Mouse (Mus musculus) lung, adult 2 months (tissue): ENCODE results near the gene Fbf1. TPM values are rescaled to one million over a fixed set of nuclear protein-coding genes. Genes with fewer than 3 reads are reported as not detected.
"Not testable (repeated sequence)": the region's sequence is repeated elsewhere in the genome, so short reads cannot be mapped to it uniquely, and the experiment has no call there.

Source experiments
- DNase-seq: peaks from one replicate; pipeline ENCODE4 v3.0.0; 2022
- H3K4me1 ChIP-seq: fragments of 200-500 bp; 2 replicates; pipeline ENCODE4 v1.6.1; 2011; ENCODE audit warnings: low read length; ENCODE audit not compliant: control insufficient read depth, insufficient read depth
- H3K4me3 ChIP-seq: fragments of 200-500 bp; replicated peaks from 2 replicates; pipeline ENCODE3; 2011; ENCODE audit warnings: low read depth, mild to moderate bottlenecking, control low read depth, low read length; ENCODE audit errors: extremely low read depth
- CTCF ChIP-seq: fragments of 200-500 bp; IDR thresholded peaks from 2 replicates; pipeline ENCODE4 v1.5.1; 2011; ENCODE audit warnings: mild to moderate bottlenecking, low read length, control low read depth; ENCODE audit not compliant: insufficient read depth
- POLR2A ChIP-seq: fragments of 200-500 bp; IDR thresholded peaks from 2 replicates; pipeline ENCODE4 v1.6.1; 2011; ENCODE audit warnings: low read depth, mild to moderate bottlenecking, control low read depth, low read length, borderline replicate concordance; ENCODE audit errors: extremely low read depth
- WGBS: fragments of 180-500 bp; shearing (Covaris S2); methylation state at CpG from one replicate; pipeline ENCODE4 v1.1.7; 2018; 5-methylcytosine and 5-hydroxymethylcytosine counted together
- polyA plus RNA-seq: library from polyadenylated mRNA; depleted of rRNA; stranded (reverse); fragments of >200 nt; gene quantifications from 2 replicates; pipeline ENCODE4 v1.2.3, GENCODE M21; 2012; rRNA removed

Fbf1 gene
- polyA plus RNA-seq, 1 experiment = 35.5 TPM

DNA sequence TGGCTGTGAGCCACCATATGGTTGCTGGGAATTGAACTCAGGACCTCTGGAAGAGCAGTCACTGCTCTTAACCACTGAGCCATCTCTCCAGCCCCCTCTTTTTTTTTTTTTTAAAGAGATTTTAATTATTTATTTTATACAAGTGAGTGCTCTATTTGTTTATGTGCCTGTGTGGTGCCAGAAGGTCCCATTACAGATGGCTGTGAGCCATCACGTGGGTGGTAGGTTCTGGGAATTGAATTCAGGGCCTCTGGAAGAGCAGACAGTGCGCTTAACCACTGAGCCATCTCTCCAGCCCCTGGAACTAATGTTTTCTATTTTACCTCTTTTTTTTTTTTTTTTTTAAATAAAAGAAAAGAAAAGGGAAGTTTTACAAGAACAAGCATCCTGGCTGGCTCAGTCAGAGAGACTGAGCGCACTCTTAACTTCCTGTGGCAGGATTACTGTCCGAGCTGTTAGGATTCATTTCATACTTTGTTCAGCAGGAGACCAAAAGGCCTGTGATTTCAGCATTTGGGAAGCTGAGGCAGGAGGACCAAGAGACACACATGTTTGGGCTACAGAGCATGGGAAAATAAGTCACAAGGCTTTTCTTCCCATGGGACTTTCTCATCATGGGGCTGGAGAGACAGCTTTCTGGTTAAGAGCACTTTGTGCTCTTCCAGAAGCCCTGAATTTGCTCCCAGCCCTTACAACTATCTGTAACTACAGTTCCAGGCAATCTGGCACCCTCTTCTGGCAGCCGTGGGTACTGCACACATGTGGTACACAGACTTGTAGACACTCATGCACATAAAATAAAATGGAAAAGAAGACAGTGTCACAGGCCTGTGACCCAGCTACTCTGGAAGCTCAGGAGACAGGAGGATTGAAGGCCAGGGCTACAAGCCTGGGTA is 71.5 kb downstream of the Fbf1 start:
- TF ChIP-seq CTCF = peak; percentile 54
- TF ChIP-seq POLR2A = no peak
- no peak overlapping the region for H3K4me3 ChIP-seq
- DNase-seq = peak; percentile 7
- WGBS = 75% methylated on average over 5 of the region's 5 CpGs
- H3K4me1 ChIP-seq = peaks cover 21% of the 10 kb centered on the region

DNA sequence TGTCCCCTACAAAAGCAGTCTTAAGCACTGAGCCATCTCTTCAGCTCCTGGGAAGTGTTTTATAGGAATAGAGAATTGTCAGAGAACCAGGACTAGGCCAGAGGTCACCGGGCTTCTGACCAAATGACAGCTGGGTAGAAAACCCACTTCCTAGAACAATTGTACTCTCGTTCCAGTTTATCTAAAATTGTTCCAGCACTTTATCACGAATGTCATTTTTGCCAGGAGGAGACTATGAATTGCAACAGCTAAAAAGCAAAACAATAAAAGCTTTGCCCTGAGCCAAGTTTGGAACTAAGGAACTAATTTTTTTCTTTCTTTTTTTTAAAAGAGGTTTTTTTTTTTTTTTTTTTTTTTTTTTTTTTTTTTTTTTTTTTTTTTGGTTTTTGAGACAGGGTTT is 72.4 kb downstream of the Fbf1 start:
- TF ChIP-seq POLR2A = no peak
- TF ChIP-seq CTCF = no peak
- Histone ChIP-seq H3K4me1 (peaks cover 16% of the 10 kb centered on the region), H3K4me3 (no peak overlapping the region)
- no peak for DNase-seq
- whole genome bisulfite sequencing = 32% methylated on average over 3 of the region's 3 CpGs

DNA sequence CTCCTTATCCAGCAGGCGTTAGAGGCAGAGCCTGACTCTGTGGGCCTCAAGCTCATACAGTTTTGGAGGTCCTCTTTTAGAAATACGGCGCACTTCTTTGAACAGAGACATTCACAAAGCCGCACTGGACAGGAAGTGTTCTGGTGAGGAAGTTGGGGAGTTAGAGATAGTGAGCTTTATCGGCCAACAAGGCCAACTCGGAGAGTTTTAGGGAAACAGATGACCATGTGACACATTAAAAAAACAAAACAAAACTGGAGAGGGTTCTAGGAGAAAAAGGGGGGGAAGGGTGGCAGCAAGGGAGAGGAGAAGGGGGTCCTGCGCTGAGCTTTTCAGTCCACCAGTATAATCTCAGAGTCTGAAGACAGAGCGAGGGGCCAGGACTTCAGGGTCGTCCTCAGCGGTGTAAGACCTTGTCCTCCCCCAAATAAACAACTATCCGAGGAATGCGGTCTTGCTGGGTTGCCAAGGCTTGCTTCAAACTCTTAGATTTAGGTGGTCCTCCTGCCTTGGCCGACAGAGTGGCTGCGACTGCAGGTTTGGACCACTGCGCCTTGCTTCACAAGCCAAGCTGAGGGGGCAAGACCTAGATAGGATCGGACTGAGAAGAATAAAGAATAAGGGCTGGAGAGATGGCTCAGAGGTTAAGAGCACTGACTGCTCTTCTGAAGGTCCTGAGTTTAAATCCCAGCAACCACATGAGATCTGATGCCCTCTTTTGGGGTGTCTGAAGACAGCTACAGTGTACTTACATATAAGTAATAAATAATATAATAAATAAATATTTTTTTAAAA is 74.0 kb downstream of the Fbf1 start:
- Histone ChIP-seq H3K4me1 (peaks cover 10% of the 10 kb centered on the region), H3K4me3 (peak overlapping the region; percentile 1)
- 21% methylated on average over 16 of the region's 16 CpGs for WGBS
- TF ChIP-seq CTCF = no peak
- no peak for TF ChIP-seq POLR2A
- no peak for DNase-seq

DNA sequence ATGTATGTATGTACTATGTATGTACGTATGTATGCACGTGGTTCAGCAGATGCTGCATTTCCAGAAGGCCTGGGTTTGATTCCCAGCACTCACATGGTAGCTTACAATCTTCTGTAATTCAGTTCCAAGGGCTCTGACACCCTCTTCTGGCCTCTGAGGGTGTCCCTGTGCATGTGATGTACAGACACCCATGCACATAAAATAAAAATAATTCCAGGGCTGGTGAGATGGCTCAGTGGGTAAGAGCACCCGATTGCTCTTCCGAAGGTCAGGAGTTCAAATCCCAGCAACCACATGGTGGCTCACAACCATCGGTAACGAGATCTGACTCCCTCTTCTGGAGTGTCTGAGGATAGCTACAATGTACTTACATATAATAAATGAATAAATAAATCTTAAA is 75.0 kb downstream of the Fbf1 start:
- not testable (repeated sequence) for H3K4me3 ChIP-seq, DNase-seq, H3K4me1 ChIP-seq
- 87% methylated on average over 6 of the region's 6 CpGs for WGBS

Other genes starting within 250 kb of the Fbf1 start
- gene Sap30bp, start 234.9 kb downstream of the Fbf1 start, polyA plus RNA-seq = 18.8 and 23.0 TPM in 2 replicates
- 14.5 and 18.0 TPM in 2 replicates for gene Recql5, start 234.7 kb downstream of the Fbf1 start, polyA plus RNA-seq
- gene Itgb4, start 193.5 kb downstream of the Fbf1 start, polyA plus RNA-seq = 11.0 and 14.7 TPM in 2 replicates
- 49.5 and 57.1 TPM in 2 replicates for gene Galk1, start 155.4 kb downstream of the Fbf1 start, polyA plus RNA-seq
- 223 and 243 TPM in 2 replicates for gene H3f3b, start 140.2 kb downstream of the Fbf1 start, polyA plus RNA-seq
- gene Unk, start 137.8 kb downstream of the Fbf1 start, polyA plus RNA-seq = 48.6 and 54.0 TPM in 2 replicates
- gene Unc13d, start 90.2 kb downstream of the Fbf1 start, polyA plus RNA-seq = 51.6 and 56.4 TPM in 2 replicates
- 257 and 267 TPM in 2 replicates for gene Wbp2, start 81.2 kb downstream of the Fbf1 start, polyA plus RNA-seq
- gene Trim47, start 41.0 kb downstream of the Fbf1 start, polyA plus RNA-seq = 44.6 and 55.5 TPM in 2 replicates
- gene Trim65, start 37.0 kb downstream of the Fbf1 start, polyA plus RNA-seq = 17.3 and 21.4 TPM in 2 replicates
- gene Mrpl38, start 29.3 kb downstream of the Fbf1 start, polyA plus RNA-seq = 32.9 and 41.3 TPM in 2 replicates
- gene Ten1, start 30.7 kb upstream of the Fbf1 start, polyA plus RNA-seq = 26.9 and 29.3 TPM in 2 replicates
- gene Acox1, start 30.9 kb upstream of the Fbf1 start, polyA plus RNA-seq = 45.6 and 67.9 TPM in 2 replicates
- gene Evpl, start 69.9 kb upstream of the Fbf1 start, polyA plus RNA-seq = 3.6 and 16.8 TPM in 2 replicates
- 29.7 and 42.9 TPM in 2 replicates for gene Srp68, start 106.1 kb upstream of the Fbf1 start, polyA plus RNA-seq
- 0.10 and 0.18 TPM in 2 replicates for gene Galr2, start 112.8 kb upstream of the Fbf1 start, polyA plus RNA-seq
- 29.9 and 33.2 TPM in 2 replicates for gene Exoc7, start 139.1 kb upstream of the Fbf1 start, polyA plus RNA-seq
- 78.4 and 114 TPM in 2 replicates for gene Foxj1, start 167.2 kb upstream of the Fbf1 start, polyA plus RNA-seq
- 3.0 and 3.6 TPM in 2 replicates for gene Rnf157, start 244.9 kb upstream of the Fbf1 start, polyA plus RNA-seq